Mouse (Mus musculus) duodenum, adult 2 months (tissue): ENCODE data around the gene Gm14085. TPM values are rescaled to one million over a fixed set of nuclear protein-coding genes. Genes with fewer than 3 reads are reported as not detected.

ENCODE experiments used
- polyA plus RNA-seq: library from polyadenylated mRNA; depleted of rRNA; stranded (reverse); fragments of >200 nt; gene quantifications from 2 replicates; pipeline ENCODE4 v1.2.3, GENCODE M21; 2012; ENCODE audit warnings: low replicate concordance; rRNA removed

Gene Gm14085
- polyA plus RNA-seq: 0.71 and 4.6 TPM in 2 replicates

DNA sequence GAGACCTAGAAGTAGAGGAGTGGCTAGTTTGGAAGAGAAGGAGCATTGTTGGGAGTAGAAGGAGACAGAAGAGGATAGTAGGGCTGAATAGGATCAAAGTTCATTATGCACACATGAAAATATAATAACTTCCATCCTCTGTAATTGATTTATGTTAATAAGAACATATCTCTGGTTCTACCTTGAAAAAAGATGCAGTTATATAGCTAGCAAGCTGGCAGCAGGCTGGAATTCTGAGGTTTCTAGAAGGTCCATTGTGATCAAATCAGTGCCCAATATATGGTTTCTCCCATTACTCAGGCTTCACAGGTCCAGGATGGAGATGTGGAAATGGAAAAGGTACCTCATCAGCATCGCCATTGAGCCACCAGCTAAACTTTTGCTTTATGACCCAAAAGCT, at the start of gene Gm14085:
Gm14085 (plus strand) TSS at position 301 of the 400 bp plus-strand sequence.

Other genes starting within 250 kb of the Gm14085 start
- 4.8 and 7.1 TPM in 2 replicates for gene Duox2, start 186.5 kb upstream of the Gm14085 start, polyA plus RNA-seq
- gene Duoxa2, start 186.0 kb upstream of the Gm14085 start, polyA plus RNA-seq: 10.0 and 12.2 TPM in 2 replicates
- gene Duoxa1, start 171.2 kb upstream of the Gm14085 start, polyA plus RNA-seq: 0.11 and 0.22 TPM in 2 replicates
- gene Duox1, start 169.3 kb upstream of the Gm14085 start, polyA plus RNA-seq: 0.05 and 0.28 TPM in 2 replicates
- 9.3 and 14.1 TPM in 2 replicates for gene Shf, start 115.8 kb upstream of the Gm14085 start, polyA plus RNA-seq
- gene Slc28a2, start 58.5 kb upstream of the Gm14085 start, polyA plus RNA-seq: 4.8 and 31.1 TPM in 2 replicates
- gene Gatm, start 126.4 kb downstream of the Gm14085 start, polyA plus RNA-seq: 1.8 and 3.9 TPM in 2 replicates
- gene AA467197, start 152.0 kb downstream of the Gm14085 start, polyA plus RNA-seq: 3.2 and 6.9 TPM in 2 replicates
- gene Slc30a4, start 217.7 kb downstream of the Gm14085 start, polyA plus RNA-seq: 2.9 and 3.0 TPM in 2 replicates